Mouse (Mus musculus) embryonic facial prominence, embryonic 15.5 days (tissue): ENCODE data around the gene H2-DMa. TPM values are rescaled to one million over a fixed set of nuclear protein-coding genes. Genes with fewer than 3 reads are reported as not detected.
"Not testable (repeated sequence)": the region's sequence is repeated elsewhere in the genome, so short reads cannot be mapped to it uniquely, and the experiment has no call there.

Source experiments
- ATAC-seq: fragments of 200-750 bp; cut with Nextera tagmentation; 2 replicates; pipeline ENCODE4 v1.8.0; 2017; ENCODE audit warnings: low read depth, moderate TSS enrichment; ENCODE audit not compliant: insufficient number of reproducible peaks, low FRiP score, low TSS enrichment
- H3K27ac ChIP-seq: fragments of 300-500 bp; sonication (generic); replicated peaks from 2 replicates; pipeline ENCODE4 v1.5.1; 2015; ENCODE audit warnings: mild to moderate bottlenecking, inconsistent platforms
- H3K27me3 ChIP-seq: fragments of 300-500 bp; sonication (generic); 2 replicates; pipeline ENCODE4 v1.6.1; 2015; ENCODE audit warnings: inconsistent platforms
- H3K36me3 ChIP-seq: fragments of 300-500 bp; sonication (generic); 2 replicates; pipeline ENCODE4 v1.6.1; 2015; ENCODE audit warnings: mild to moderate bottlenecking, inconsistent platforms
- H3K4me1 ChIP-seq: fragments of 300-500 bp; sonication (generic); 2 replicates; pipeline ENCODE4 v1.6.1; 2015; ENCODE audit warnings: inconsistent platforms
- H3K4me2 ChIP-seq: fragments of 300-500 bp; sonication (generic); replicated peaks from 2 replicates; pipeline ENCODE4 v1.6.1; 2015; ENCODE audit warnings: mild to moderate bottlenecking, inconsistent platforms
- H3K4me3 ChIP-seq: fragments of 300-500 bp; sonication (generic); replicated peaks from 2 replicates; pipeline ENCODE4 v1.5.1; 2015; ENCODE audit warnings: mild to moderate bottlenecking, inconsistent platforms
- H3K9ac ChIP-seq: fragments of 300-500 bp; sonication (generic); 2 replicates; pipeline ENCODE4 v1.6.1; 2015; ENCODE audit warnings: inconsistent platforms
- H3K9me3 ChIP-seq: fragments of 300-500 bp; sonication (generic); replicated peaks from 2 replicates; pipeline ENCODE4 v1.6.1; 2016; ENCODE audit warnings: inconsistent platforms
- WGBS: fragments of 180-500 bp; shearing (Covaris S2); methylation state at CpG from one replicate; pipeline ENCODE4 v1.1.7; 2015; 5-methylcytosine and 5-hydroxymethylcytosine counted together
- polyA plus RNA-seq: library from polyadenylated mRNA; unstranded; fragments of >200 nt; fragmentation: Nextera tagmentation; extraction: Ambion mirVana; gene quantifications from 2 replicates; pipeline ENCODE4 v1.2.1, GENCODE M21; 2015

The H2-DMa gene
- polyA plus RNA-seq, 1 experiment from 2014 or later, result 15.3 TPM

- WGBS, result 67% methylated on average over 7 of the region's 7 CpGs
- Histone ChIP-seq H3K4me2 (peak overlapping the region; percentile 57; the same call in 1 of the 2 replicates), H3K27ac (no peak overlapping the region), H3K36me3 (no peaks in the 10 kb centered on the region), H3K4me3 (no peak overlapping the region), H3K9me3 (no peaks in the 10 kb centered on the region), H3K9ac (no peak overlapping the region), H3K4me1 (peaks cover 28% of the 10 kb centered on the region), H3K27me3 (peaks cover 33% of the 10 kb centered on the region)
- no peak for ATAC-seq
Observed at GRCm38 (mm10) chr17:34138655-34139054, 19.3 kb downstream of the H2-DMa start.

- no peak for ATAC-seq
- 0 out of 2 replicates have a peak overlapping the region, but pooled peaks have one; percentile 39 for H3K9ac ChIP-seq
- peaks cover 33% of the 10 kb centered on the region for H3K27me3 ChIP-seq
Observed at GRCm38 (mm10) chr17:34139416-34139815, 20.1 kb downstream of the H2-DMa start.

GRCm38 (mm10) chr17:34140240-34140639 lies 20.9 kb downstream of the H2-DMa start:
- no peak for ATAC-seq
- Histone ChIP-seq H3K27ac (no peak overlapping the region), H3K9ac (no peak overlapping the region), H3K4me3 (no peak overlapping the region), H3K9me3 (no peaks in the 10 kb centered on the region), H3K4me1 (peaks cover 28% of the 10 kb centered on the region), H3K36me3 (no peaks in the 10 kb centered on the region), H3K27me3 (peaks cover 33% of the 10 kb centered on the region), H3K4me2 (no peak overlapping the region)
- WGBS, result 13% methylated on average over 5 of the region's 5 CpGs

More at GRCm38 (mm10) chr17:34139416-34139815, 20.1 kb downstream of the H2-DMa start:
- 2% methylated on average over 16 of the region's 16 CpGs for WGBS
- H3K4me2 ChIP-seq, result peak overlapping the region; percentile 57
- no peak overlapping the region for H3K27ac ChIP-seq
- peaks cover 28% of the 10 kb centered on the region for H3K4me1 ChIP-seq
- H3K36me3 ChIP-seq, result no peaks in the 10 kb centered on the region
- H3K9me3 ChIP-seq, result no peaks in the 10 kb centered on the region
- peak overlapping the region; percentile 32 for H3K4me3 ChIP-seq

- H3K36me3 ChIP-seq, result no peaks in the 10 kb centered on the region
- no peak overlapping the region for H3K27ac ChIP-seq
- peaks cover 30% of the 10 kb centered on the region for H3K27me3 ChIP-seq
- H3K4me1 ChIP-seq, result peaks cover 21% of the 10 kb centered on the region
- H3K9ac ChIP-seq, result no peak overlapping the region
- 55% methylated on average over 4 of the region's 4 CpGs for WGBS
- ATAC-seq, result no peak
- H3K4me3 ChIP-seq, result no peak overlapping the region
- H3K4me2 ChIP-seq, result no peak overlapping the region
- no peaks in the 10 kb centered on the region for H3K9me3 ChIP-seq
Observed at GRCm38 (mm10) chr17:34141448-34141847, 22.1 kb downstream of the H2-DMa start.

GRCm38 (mm10) chr17:34142456-34143010 lies 23.2 kb downstream of the H2-DMa start:
- Histone ChIP-seq H3K27ac (no peak overlapping the region; the same call in 1 of the 2 replicates), H3K4me2 (no peak overlapping the region), H3K9me3 (no peaks in the 10 kb centered on the region), H3K36me3 (no peaks in the 10 kb centered on the region), H3K4me1 (peaks cover 21% of the 10 kb centered on the region), H3K4me3 (no peak overlapping the region), H3K27me3 (peaks cover 22% of the 10 kb centered on the region), H3K9ac (no peak overlapping the region)
- 48% methylated on average over 7 of the region's 7 CpGs for WGBS
- no peak for ATAC-seq

GRCm38 (mm10) chr17:34143033-34143432 lies 23.7 kb downstream of the H2-DMa start, which contains the start of gene H2-DMb2:
H2-DMb2 (plus strand) TSS chr17:34143307.
- peaks cover 21% of the 10 kb centered on the region for H3K4me1 ChIP-seq
- WGBS, result 18% methylated on average over 7 of the region's 7 CpGs
- H3K36me3 ChIP-seq, result no peaks in the 10 kb centered on the region
- peaks cover 20% of the 10 kb centered on the region for H3K27me3 ChIP-seq
- 0 out of 2 replicates have a peak, but pooled peaks have one; percentile 60 for ATAC-seq
- H3K9me3 ChIP-seq, result no peaks in the 10 kb centered on the region
- H3K4me3 ChIP-seq, result no peak within 1 kb of the TSS
- no peak within 1 kb of the TSS; the same call in 1 of the 2 replicates for H3K27ac ChIP-seq
- H3K9ac ChIP-seq, result no peak within 1 kb of the TSS
- H3K4me2 ChIP-seq, result no peak within 1 kb of the TSS

GRCm38 (mm10) chr17:34143461-34143860 lies 24.1 kb downstream of the H2-DMa start:
- no peak for ATAC-seq

GRCm38 (mm10) chr17:34144221-34144620 lies 24.9 kb downstream of the H2-DMa start:
- not testable (repeated sequence) for ATAC-seq, H3K4me3 ChIP-seq, H3K9me3 ChIP-seq, H3K4me2 ChIP-seq, H3K36me3 ChIP-seq, H3K9ac ChIP-seq, H3K27ac ChIP-seq
- Histone ChIP-seq H3K27me3 (peaks cover 12% of the 10 kb centered on the region), H3K4me1 (peaks cover 18% of the 10 kb centered on the region)
- 90% methylated on average over 4 of the region's 4 CpGs for WGBS

More at GRCm38 (mm10) chr17:34143461-34143860, 24.1 kb downstream of the H2-DMa start:
- Histone ChIP-seq H3K9ac (no peak overlapping the region), H3K9me3 (no peaks in the 10 kb centered on the region), H3K4me3 (no peak overlapping the region), H3K27ac (no peak overlapping the region), H3K4me2 (no peak overlapping the region), H3K4me1 (peaks cover 21% of the 10 kb centered on the region), H3K27me3 (peaks cover 16% of the 10 kb centered on the region), H3K36me3 (no peaks in the 10 kb centered on the region)
- 59% methylated on average over 5 of the region's 5 CpGs for WGBS

GRCm38 (mm10) chr17:34144960-34145371 lies 25.6 kb downstream of the H2-DMa start:
- H3K27ac ChIP-seq, result no peak overlapping the region
- no peak overlapping the region for H3K4me2 ChIP-seq
- H3K9ac ChIP-seq, result no peak overlapping the region
- H3K36me3 ChIP-seq, result no peaks in the 10 kb centered on the region
- H3K9me3 ChIP-seq, result no peaks in the 10 kb centered on the region
- no peak overlapping the region for H3K4me3 ChIP-seq
- peaks cover 6% of the 10 kb centered on the region for H3K27me3 ChIP-seq
- H3K4me1 ChIP-seq, result peaks cover 11% of the 10 kb centered on the region
- 73% methylated on average over 3 of the region's 3 CpGs for WGBS
- ATAC-seq, result no peak

- Histone ChIP-seq H3K4me1 (no peaks in the 10 kb centered on the region), H3K9me3 (no peaks in the 10 kb centered on the region), H3K27me3 (no peaks in the 10 kb centered on the region), H3K4me2 (peak within 1 kb of the TSS; percentile 24; the same call in 1 of the 2 replicates), H3K9ac (no peak within 1 kb of the TSS), H3K4me3 (no peak within 1 kb of the TSS), H3K27ac (no peak within 1 kb of the TSS), H3K36me3 (no peaks in the 10 kb centered on the region)
- ATAC-seq, result no peak
- WGBS, result 57% methylated on average over 4 of the region's 4 CpGs
Observed at GRCm38 (mm10) chr17:34152923-34153322, 33.6 kb downstream of the H2-DMa start, which contains the start of gene H2-DMb1. H2-DMb1 (plus strand) TSS chr17:34153072.

- H3K4me2 ChIP-seq, result no peak overlapping the region
- H3K27ac ChIP-seq, result no peak overlapping the region
- H3K9ac ChIP-seq, result no peak overlapping the region
- H3K36me3 ChIP-seq, result no peaks in the 10 kb centered on the region
- no peaks in the 10 kb centered on the region for H3K4me1 ChIP-seq
- H3K4me3 ChIP-seq, result no peak overlapping the region
- ATAC-seq, result no peak
- H3K27me3 ChIP-seq, result no peaks in the 10 kb centered on the region
- WGBS, result 36% methylated on average over 5 of the region's 5 CpGs
- no peaks in the 10 kb centered on the region for H3K9me3 ChIP-seq
Observed at GRCm38 (mm10) chr17:34155534-34155933, 36.2 kb downstream of the H2-DMa start.
